Mouse (Mus musculus) ES-Bruce4 (cell line): Measurements from ENCODE around the gene St7l. TPM values are rescaled to one million over a fixed set of nuclear protein-coding genes. Genes with fewer than 3 reads are reported as not detected.

Experiments used
- H3K27ac ChIP-seq: 2 replicates; pipeline ENCODE4 v1.5.1; 2012; ENCODE audit warnings: low read length, inconsistent platforms; ENCODE audit not compliant: insufficient read depth
- H3K27me3 ChIP-seq: 2 replicates; pipeline ENCODE4 v1.6.1; 2012; ENCODE audit warnings: mild to moderate bottlenecking, low read length, inconsistent platforms; ENCODE audit not compliant: control insufficient read depth, poor library complexity, insufficient read depth, severe bottlenecking
- H3K36me3 ChIP-seq: 2 replicates; pipeline ENCODE4 v1.6.1; 2012; ENCODE audit warnings: inconsistent platforms, mild to moderate bottlenecking, low read length, moderate library complexity; ENCODE audit not compliant: control insufficient read depth, poor library complexity, insufficient read depth, severe bottlenecking
- H3K4me1 ChIP-seq: one replicate; pipeline ENCODE4 v1.8.1; 2011; ENCODE audit warnings: low read length; ENCODE audit not compliant: control insufficient read depth, insufficient read depth
- H3K4me3 ChIP-seq: 2 replicates; pipeline ENCODE4 v1.5.1; 2011; ENCODE audit warnings: low read depth, mild to moderate bottlenecking, low read length
- H3K9ac ChIP-seq: 2 replicates; pipeline ENCODE4 v1.6.1; 2012; ENCODE audit warnings: low read depth, mild to moderate bottlenecking, inconsistent platforms; ENCODE audit not compliant: poor library complexity, severe bottlenecking
- H3K9me3 ChIP-seq: replicated peaks from 2 replicates; pipeline ENCODE4 v1.6.1; 2012; ENCODE audit warnings: mild to moderate bottlenecking, low read length, inconsistent platforms; ENCODE audit not compliant: control insufficient read depth, poor library complexity, insufficient read depth, severe bottlenecking
- CTCF ChIP-seq: IDR thresholded peaks from one replicate; pipeline ENCODE4 v1.8.1; 2011; ENCODE audit warnings: low read depth, low read length
- EP300 ChIP-seq: IDR thresholded peaks from 2 replicates; pipeline ENCODE4 v1.6.1; 2011; ENCODE audit warnings: low read depth, low read length; ENCODE audit not compliant: insufficient read depth
- POLR2A ChIP-seq: IDR thresholded peaks from one replicate; pipeline ENCODE4 v1.8.1; 2011; ENCODE audit warnings: low read length; ENCODE audit not compliant: insufficient read depth
- polyA plus RNA-seq: library from polyadenylated mRNA; stranded (reverse); fragments of >200 nt; gene quantifications from 2 replicates; pipeline ENCODE4 v1.2.4, GENCODE M21; 2011; ENCODE audit warnings: low read depth; ENCODE audit not compliant: missing spikeins, insufficient read depth, insufficient read length

The St7l gene
- polyA plus RNA-seq: 29.4 and 30.0 TPM in 2 replicates

DNA sequence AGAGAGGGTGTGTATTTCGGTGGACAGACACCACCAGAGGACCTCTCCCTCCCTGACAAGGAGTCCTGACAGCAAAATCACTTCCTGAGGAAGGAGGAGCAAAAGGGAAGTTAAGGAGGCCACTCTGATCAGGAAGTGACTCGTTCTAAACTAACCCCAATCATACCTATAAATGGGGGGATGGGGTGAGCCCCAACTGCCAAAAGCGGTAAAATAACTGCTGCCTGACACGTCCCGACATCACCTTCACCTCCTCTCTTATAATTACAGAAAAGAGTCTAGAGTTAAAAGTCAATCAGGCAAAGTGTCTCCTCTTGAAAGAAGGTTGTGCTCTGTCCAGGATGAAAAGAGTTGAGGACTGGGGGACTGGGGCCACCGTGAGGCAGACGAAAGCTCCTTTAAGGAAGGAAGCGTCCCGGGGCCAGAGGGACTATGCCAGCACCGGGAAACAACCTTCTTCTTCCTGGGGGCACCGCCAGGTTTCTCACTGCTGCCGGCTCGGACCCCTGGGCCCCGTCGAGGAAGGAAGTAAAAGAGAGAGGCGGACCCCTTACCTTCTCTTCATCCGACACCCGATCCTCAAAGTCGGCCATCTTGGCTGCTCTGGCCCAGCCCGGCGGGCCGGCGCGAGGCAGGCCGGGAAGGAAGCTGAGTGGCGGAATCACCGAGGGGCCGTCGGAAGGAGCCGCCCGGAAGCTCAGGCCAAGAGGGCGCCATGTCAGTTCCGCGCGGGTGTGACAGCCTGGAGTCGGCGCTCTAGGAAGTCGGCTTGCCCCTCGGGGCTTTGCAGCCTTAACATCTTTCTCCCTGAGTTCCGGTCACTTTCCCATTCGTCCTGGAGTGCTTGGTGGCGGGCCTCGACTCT lies at the start of gene St7l, which contains the start of gene Capza1:
TSS of gene St7l (plus strand) at position 220 of the 865 bp plus-strand sequence.
TSS of gene Capza1 (minus strand) at position 720 of the 865 bp plus-strand sequence.
- Histone ChIP-seq H3K4me1 (no peaks in the 10 kb centered on the region), H3K4me3 (peak within 1 kb of the TSS; percentile 95), H3K27ac (peak within 1 kb of the TSS; percentile 71), H3K27me3 (no peaks in the 10 kb centered on the region), H3K9me3 (no peaks in the 10 kb centered on the region), H3K9ac (peak within 1 kb of the TSS; percentile 96), H3K36me3 (peaks cover 2% of the 10 kb centered on the region; the same call in 1 of the 2 replicates)
- TF ChIP-seq EP300 (no peak), POLR2A (no peak), CTCF (no peak)

DNA sequence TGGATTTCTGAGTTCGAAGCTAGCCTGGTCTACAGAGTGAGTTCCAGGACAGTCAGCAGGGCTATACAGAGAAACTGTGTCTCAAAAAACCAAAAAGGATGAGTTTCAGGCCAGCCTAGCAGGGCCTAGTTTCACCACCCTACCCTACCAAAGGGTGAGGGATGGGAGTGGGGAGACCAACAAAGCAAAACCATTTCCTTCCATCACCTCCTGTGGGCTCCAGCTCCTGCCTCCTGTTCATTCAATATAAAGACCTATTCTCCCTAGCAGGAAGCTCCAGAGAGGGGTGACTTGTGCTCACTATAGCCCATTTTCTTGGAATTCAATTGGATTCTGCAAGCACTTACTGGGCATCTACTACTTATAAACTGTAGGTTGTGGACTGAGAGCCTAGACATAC lies 49.1 kb upstream of the St7l start:
- no peak for TF ChIP-seq CTCF
- TF ChIP-seq POLR2A: no peak
- TF ChIP-seq EP300: 0 out of 2 replicates have a peak, but pooled peaks have one; percentile 50
- H3K4me1 ChIP-seq: peaks cover 4% of the 10 kb centered on the region
- H3K27me3 ChIP-seq: no peaks in the 10 kb centered on the region
- H3K36me3 ChIP-seq: no peaks in the 10 kb centered on the region
- H3K9me3 ChIP-seq: no peaks in the 10 kb centered on the region
- peak overlapping the region; percentile 98 for H3K27ac ChIP-seq
- H3K9ac ChIP-seq: no peak overlapping the region
- no peak overlapping the region for H3K4me3 ChIP-seq

DNA sequence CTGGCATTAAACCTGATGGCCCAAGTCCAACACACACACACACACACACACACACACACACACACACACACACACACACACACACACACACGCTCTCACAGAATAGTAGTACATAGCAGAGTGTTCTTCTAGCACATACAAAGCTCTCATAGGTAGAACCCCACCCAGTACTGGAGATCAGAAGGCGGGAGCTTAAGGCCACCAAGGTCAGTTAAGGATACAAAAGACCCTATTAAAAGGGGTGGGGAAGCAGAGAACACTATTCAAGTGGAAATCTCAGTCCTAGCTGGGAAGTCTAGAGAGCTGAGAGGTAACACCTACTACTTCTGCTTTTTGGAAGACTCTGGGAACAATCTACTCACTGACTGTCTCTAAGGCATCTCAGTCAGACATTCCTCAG lies 48.5 kb upstream of the St7l start:
- H3K27me3 ChIP-seq: no peaks in the 10 kb centered on the region
- no peaks in the 10 kb centered on the region for H3K9me3 ChIP-seq
- no peak overlapping the region for H3K9ac ChIP-seq
- peak overlapping the region; percentile 98 for H3K27ac ChIP-seq
- no peaks in the 10 kb centered on the region for H3K36me3 ChIP-seq
- TF ChIP-seq EP300 (no peak), CTCF (no peak), POLR2A (no peak)
- peaks cover 4% of the 10 kb centered on the region for H3K4me1 ChIP-seq
- H3K4me3 ChIP-seq: no peak overlapping the region

DNA sequence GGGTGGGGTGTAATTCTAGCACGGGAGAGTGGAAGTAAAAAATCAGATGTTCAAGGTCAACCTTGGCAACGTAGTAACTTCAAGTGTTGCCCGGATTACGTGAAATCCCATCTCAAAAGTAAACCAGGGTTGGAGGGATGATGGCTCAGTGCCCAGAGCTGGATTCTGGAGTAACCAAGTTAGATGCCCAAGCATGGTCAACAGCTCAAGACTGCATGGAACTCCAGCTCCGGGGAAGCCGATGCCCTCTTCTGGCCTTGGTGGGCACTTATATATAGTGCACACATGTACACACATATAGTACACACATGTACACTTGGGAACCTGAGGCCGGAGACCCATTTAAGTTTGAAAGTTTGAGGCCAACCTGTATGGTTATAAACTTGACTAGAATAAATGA lies 47.7 kb upstream of the St7l start:
- peak overlapping the region; percentile 99 for H3K27ac ChIP-seq
- H3K9me3 ChIP-seq: no peaks in the 10 kb centered on the region
- peaks cover 5% of the 10 kb centered on the region for H3K4me1 ChIP-seq
- H3K9ac ChIP-seq: peak overlapping the region; percentile 51
- H3K36me3 ChIP-seq: no peaks in the 10 kb centered on the region; the same call in 1 of the 2 replicates
- H3K4me3 ChIP-seq: no peak overlapping the region; the same call in 1 of the 2 replicates
- TF ChIP-seq EP300 (no peak), CTCF (peak; percentile 18), POLR2A (no peak)
- H3K27me3 ChIP-seq: no peaks in the 10 kb centered on the region

DNA sequence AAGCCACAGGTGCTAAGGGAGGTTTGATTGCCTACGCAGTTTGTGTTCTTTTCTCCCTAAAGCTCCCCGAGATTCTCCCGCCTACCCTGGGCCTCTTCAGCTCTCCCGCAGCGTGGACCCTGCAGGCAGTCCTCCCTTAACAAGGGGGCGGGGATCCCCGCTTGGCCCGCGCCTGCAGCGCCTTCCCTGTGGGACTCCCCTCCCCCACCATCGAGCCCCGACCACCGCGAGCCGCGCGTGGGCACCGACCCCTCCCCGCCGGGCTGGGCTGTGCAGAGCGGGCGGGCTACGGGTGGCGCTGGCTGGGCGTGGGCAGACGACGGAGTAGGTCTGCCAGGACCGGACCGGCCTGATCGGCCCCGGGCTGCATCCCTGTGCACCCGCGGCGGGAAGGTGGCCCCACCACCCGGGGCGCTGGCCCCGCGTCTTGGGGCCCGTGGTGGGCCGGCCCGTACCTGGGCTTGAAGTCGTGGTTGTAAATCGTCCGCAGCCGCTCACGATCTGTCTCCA lies 46.3 kb upstream of the St7l start:
- Histone ChIP-seq H3K36me3 (no peaks in the 10 kb centered on the region; the same call in 1 of the 2 replicates), H3K27me3 (no peaks in the 10 kb centered on the region), H3K4me3 (peak overlapping the region; percentile 72), H3K9ac (peak overlapping the region; percentile 91), H3K27ac (peak overlapping the region; percentile 31), H3K4me1 (peaks cover 5% of the 10 kb centered on the region), H3K9me3 (no peaks in the 10 kb centered on the region)
- TF ChIP-seq EP300 (no peak), CTCF (no peak), POLR2A (no peak)

DNA sequence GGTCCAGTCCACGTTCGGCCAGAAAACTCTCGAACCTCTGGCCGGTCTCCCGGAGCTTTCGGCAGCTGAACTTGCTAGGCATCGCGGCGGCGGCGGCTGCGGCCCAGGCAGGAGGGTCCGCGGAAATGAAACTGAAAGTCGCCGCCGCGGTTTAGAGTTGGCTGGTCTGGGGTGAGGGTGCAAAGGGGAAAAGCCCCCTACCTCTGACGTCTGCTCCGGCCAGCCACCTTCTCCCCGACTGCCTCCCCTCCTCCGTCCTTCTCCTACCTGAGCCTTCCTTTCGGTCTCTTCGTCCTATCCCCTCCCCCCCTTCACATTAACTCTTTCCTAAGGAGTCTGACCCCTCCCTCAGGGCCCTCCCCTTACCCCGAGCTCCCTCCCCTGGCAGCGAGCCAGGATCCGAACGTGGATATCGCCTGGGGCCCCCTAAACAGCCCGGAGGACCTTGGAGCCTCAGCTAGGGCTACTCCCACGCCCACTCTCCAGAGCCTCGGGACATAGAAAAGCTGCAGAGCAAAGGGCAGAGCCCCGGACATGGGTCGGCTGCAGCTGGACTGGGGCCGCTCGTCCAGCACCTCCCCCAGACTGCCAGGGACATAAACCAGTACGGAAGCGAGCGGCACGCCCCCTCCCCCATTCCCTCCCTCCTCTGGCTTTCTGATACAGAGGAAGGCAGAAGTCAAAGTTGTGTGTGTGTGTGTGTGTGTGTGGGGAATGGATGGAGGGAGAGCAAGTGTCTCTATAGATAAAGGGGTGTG lies 45.6 kb upstream of the St7l start, which contains the start of gene Mov10:
TSS of gene Mov10 (minus strand) at position 573 of the 758 bp plus-strand sequence.
- H3K4me1 ChIP-seq: peaks cover 5% of the 10 kb centered on the region
- H3K9me3 ChIP-seq: no peaks in the 10 kb centered on the region
- no peaks in the 10 kb centered on the region; the same call in 1 of the 2 replicates for H3K36me3 ChIP-seq
- H3K27ac ChIP-seq: peak within 1 kb of the TSS; percentile 64
- 0 out of 2 replicates have a peak, but pooled peaks have one; percentile 17 for TF ChIP-seq EP300
- no peak for TF ChIP-seq CTCF
- peak; percentile 61 for TF ChIP-seq POLR2A
- peak within 1 kb of the TSS; percentile 91 for H3K9ac ChIP-seq
- peak within 1 kb of the TSS; percentile 72 for H3K4me3 ChIP-seq
- no peaks in the 10 kb centered on the region for H3K27me3 ChIP-seq
